Comparison of ENCODE assay signal across 19 mouse cellular contexts in the genomic region with DNA sequence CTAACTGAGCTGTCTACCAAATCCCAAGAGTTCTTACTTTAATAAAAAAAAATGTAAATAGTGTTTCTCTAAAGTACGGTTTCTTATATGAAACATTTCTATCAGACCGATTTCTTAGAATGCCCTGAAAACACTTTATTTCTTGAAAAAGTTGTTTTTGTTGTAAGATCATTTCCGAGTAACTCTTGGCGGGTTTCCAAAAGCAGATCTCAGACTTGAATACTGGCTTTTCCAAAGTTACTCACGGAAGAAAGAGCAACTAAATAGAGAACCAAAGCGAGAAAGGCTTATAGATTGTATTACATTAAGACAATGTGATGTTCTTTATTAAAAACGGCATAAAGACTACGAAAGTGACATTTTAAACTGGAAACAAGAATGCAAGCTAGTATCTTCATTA.
DNase-seq lines count a peak whose midpoint lies in the region; ATAC-seq lines count a peak whose summit lies in the region.
"Had no signal": no experiment of that assay in that cellular context is flagged by ENCODE, and none has a peak within 500 bp of the region (broad histone marks: within the 10 kb centered on the region; RNA-seq: fewer than 3 reads in every experiment).

No protein-coding gene starts in this region.

- no peak overlapping the region for H3K4me2 ChIP-seq in embryonic facial prominence, embryonic 14.5 days (ENCODE audit: low read depth, low read length)
- no peak overlapping the region for H3K4me2 ChIP-seq in kidney, embryonic 14.5 days (replicated peaks; ENCODE audit: low read depth, low read length)
- no peak overlapping the region for H3K4me2 ChIP-seq in midbrain, embryonic 11.5 days
- H3K4me2 ChIP-seq: forebrain, embryonic 15.5 days; heart, embryonic 13.5 days had no signal

- no peak for ATAC-seq in embryonic facial prominence, embryonic 14.5 days (ENCODE audit: low read depth)
- no peak for ATAC-seq in kidney, embryonic 14.5 days (ENCODE audit: low FRiP score, low TSS enrichment)
- ATAC-seq in midbrain, embryonic 11.5 days (ENCODE audit: low FRiP score) = no peak
- ATAC-seq: forebrain, embryonic 15.5 days; hindbrain, embryonic 16.5 days; Patski had no signal

- 60% methylated on average over 8 of the region's 8 CpGs for WGBS in embryonic facial prominence, embryonic 14.5 days
- WGBS in embryonic facial prominence, embryonic 10.5 days = 92% methylated on average over 8 of the region's 8 CpGs
- WGBS in kidney, embryonic 14.5 days = 85% methylated on average over 8 of the region's 8 CpGs
- WGBS in midbrain, embryonic 11.5 days = 94% methylated on average over 8 of the region's 8 CpGs

- H3K27me3 ChIP-seq in embryonic facial prominence, embryonic 14.5 days (replicated peaks; ENCODE audit: control insufficient read depth, insufficient read depth, low read length) = no peaks in the 10 kb centered on the region
- no peaks in the 10 kb centered on the region for H3K27me3 ChIP-seq in embryonic facial prominence, embryonic 10.5 days (replicated peaks; ENCODE audit: low read depth, poor library complexity, severe bottlenecking)
- H3K27me3 ChIP-seq in kidney, embryonic 14.5 days (ENCODE audit: control insufficient read depth, insufficient read depth, low read length) = no peaks in the 10 kb centered on the region
- no peaks in the 10 kb centered on the region for H3K27me3 ChIP-seq in midbrain, embryonic 11.5 days (ENCODE audit: control insufficient read depth, insufficient read depth, low read length)
- H3K27me3 ChIP-seq: CH12.LX; forebrain, embryonic 15.5 days; heart, embryonic 13.5 days; Patski had no signal

- H3K4me1 ChIP-seq in embryonic facial prominence, embryonic 14.5 days (ENCODE audit: control insufficient read depth, insufficient read depth, low read length) = peaks cover 6% of the 10 kb centered on the region; the same call in 1 of the 2 replicates
- H3K4me1 ChIP-seq in embryonic facial prominence, embryonic 10.5 days = peaks cover 10% of the 10 kb centered on the region
- H3K4me1 ChIP-seq in kidney, embryonic 14.5 days (ENCODE audit: control insufficient read depth, insufficient read depth, low read length) = no peaks in the 10 kb centered on the region
- no peaks in the 10 kb centered on the region for H3K4me1 ChIP-seq in midbrain, embryonic 11.5 days (ENCODE audit: control insufficient read depth, insufficient read depth, low read length)

- peak; percentile 61 for DNase-seq in embryonic facial prominence, embryonic 14.5 days (ENCODE audit: low spot score)
- DNase-seq in embryonic facial prominence, embryonic 10.5 days (ENCODE audit: low spot score) = no peak
- peak; percentile 21 for DNase-seq in kidney, postnatal 14 days
- peak; percentile 20 for DNase-seq in lung, postnatal 36 days
- DNase-seq in lung, postnatal 14 days = no peak
- no peak for DNase-seq in midbrain, embryonic 11.5 days (ENCODE audit: low spot score, missing footprints)
- DNase-seq: adrenal gland, adult 8-10 months; adrenal gland, postnatal 36 days; B cell, adult 2 months; cerebellum, adult 2 months; cerebellum, postnatal 10 days; gastrocnemius, postnatal 36 days; heart, postnatal 36 days had no signal

- no peaks in the 10 kb centered on the region for H3K9me3 ChIP-seq in embryonic facial prominence, embryonic 14.5 days (ENCODE audit: control insufficient read depth, low read length)
- no peaks in the 10 kb centered on the region for H3K9me3 ChIP-seq in embryonic facial prominence, embryonic 10.5 days
- no peaks in the 10 kb centered on the region for H3K9me3 ChIP-seq in kidney, embryonic 14.5 days (ENCODE audit: control insufficient read depth, low read length)
- no peaks in the 10 kb centered on the region for H3K9me3 ChIP-seq in midbrain, embryonic 11.5 days (ENCODE audit: control insufficient read depth, low read length)
- H3K9me3 ChIP-seq: forebrain, embryonic 15.5 days; heart, embryonic 13.5 days had no signal

- no peak overlapping the region for H3K9ac ChIP-seq in embryonic facial prominence, embryonic 14.5 days (ENCODE audit: low read depth, low read length)
- H3K9ac ChIP-seq in kidney, embryonic 14.5 days (ENCODE audit: low read depth, low read length) = no peak overlapping the region
- no peak overlapping the region for H3K9ac ChIP-seq in midbrain, embryonic 11.5 days (ENCODE audit: low read length)
- H3K9ac ChIP-seq: forebrain, embryonic 15.5 days; heart, embryonic 13.5 days had no signal

- no peak overlapping the region for H3K27ac ChIP-seq in embryonic facial prominence, embryonic 14.5 days (replicated peaks; ENCODE audit: low read depth, low read length)
- no peak overlapping the region for H3K27ac ChIP-seq in embryonic facial prominence, embryonic 10.5 days (replicated peaks)
- H3K27ac ChIP-seq in kidney, embryonic 14.5 days (ENCODE audit: low read depth, low read length) = no peak overlapping the region
- no peak overlapping the region for H3K27ac ChIP-seq in midbrain, embryonic 11.5 days (ENCODE audit: low read depth, low read length)
- H3K27ac ChIP-seq: forebrain, embryonic 15.5 days; heart, embryonic 13.5 days had no signal

- H3K4me3 ChIP-seq in embryonic facial prominence, embryonic 14.5 days (ENCODE audit: low read depth, low read length) = no peak overlapping the region
- no peak overlapping the region for H3K4me3 ChIP-seq in embryonic facial prominence, embryonic 10.5 days
- no peak overlapping the region for H3K4me3 ChIP-seq in kidney, embryonic 14.5 days (ENCODE audit: low read length)
- no peak overlapping the region for H3K4me3 ChIP-seq in midbrain, embryonic 11.5 days (ENCODE audit: low read depth, low read length)
- H3K4me3 ChIP-seq: forebrain, embryonic 15.5 days; heart, embryonic 13.5 days had no signal

- no peaks in the 10 kb centered on the region for H3K36me3 ChIP-seq in embryonic facial prominence, embryonic 14.5 days (ENCODE audit: control insufficient read depth, insufficient read depth, low read length)
- H3K36me3 ChIP-seq in embryonic facial prominence, embryonic 10.5 days (replicated peaks) = no peaks in the 10 kb centered on the region
- no peaks in the 10 kb centered on the region for H3K36me3 ChIP-seq in kidney, embryonic 14.5 days (ENCODE audit: control insufficient read depth, insufficient read depth, low read length)
- no peaks in the 10 kb centered on the region for H3K36me3 ChIP-seq in midbrain, embryonic 11.5 days (ENCODE audit: control insufficient read depth, insufficient read depth, low read length)
- H3K36me3 ChIP-seq: forebrain, embryonic 15.5 days; heart, embryonic 13.5 days had no signal

Comparison
In these comparisons a context has a peak if more than half of its experiments do, and no peak if none do; other contexts are left out.
1. DNase-seq: peak in embryonic facial prominence, embryonic 14.5 days (single experiment), kidney, postnatal 14 days (single experiment) and lung, postnatal 36 days (single experiment); none in embryonic facial prominence, embryonic 10.5 days (single experiment), lung, postnatal 14 days (single experiment) and midbrain, embryonic 11.5 days (single experiment).